Mouse (Mus musculus) kidney, adult 2 months (tissue): ENCODE results near the gene Selenoo. TPM values are rescaled to one million over a fixed set of nuclear protein-coding genes. Genes with fewer than 3 reads are reported as not detected.

Source experiments
- DNase-seq: peaks from one replicate; pipeline ENCODE4 v3.0.0; 2021
- H3K27ac ChIP-seq: fragments of 200-500 bp; 2 replicates; pipeline ENCODE4 v1.5.1; 2012; ENCODE audit warnings: low read depth, low read length, control low read depth, inconsistent platforms; ENCODE audit not compliant: insufficient read depth
- H3K27me3 ChIP-seq: fragments of 200-500 bp; replicated peaks from 2 replicates; pipeline ENCODE4 v1.6.1; 2012; ENCODE audit warnings: mild to moderate bottlenecking, moderate library complexity, low read length, inconsistent platforms; ENCODE audit not compliant: control insufficient read depth, insufficient read depth
- H3K36me3 ChIP-seq: fragments of 200-500 bp; 2 replicates; pipeline ENCODE4 v1.6.1; 2012; ENCODE audit warnings: mild to moderate bottlenecking, moderate library complexity, low read length, inconsistent platforms; ENCODE audit not compliant: control insufficient read depth, insufficient read depth
- H3K4me1 ChIP-seq: fragments of 200-500 bp; 2 replicates; pipeline ENCODE4 v1.6.1; 2011; ENCODE audit warnings: low read length; ENCODE audit not compliant: control insufficient read depth, insufficient read depth
- H3K4me3 ChIP-seq: fragments of 200-500 bp; 2 replicates; pipeline ENCODE4 v1.5.1; 2011; ENCODE audit warnings: mild to moderate bottlenecking, low read depth, low read length, control low read depth; ENCODE audit not compliant: insufficient read depth
- CTCF ChIP-seq: fragments of 200-500 bp; conservative IDR thresholded peaks from 2 replicates; pipeline ENCODE4 v1.5.1; 2011; ENCODE audit warnings: low read depth, mild to moderate bottlenecking, control low read depth, low read length, moderate library complexity, mixed read lengths; ENCODE audit not compliant: insufficient read depth, insufficient read length
- POLR2A ChIP-seq: fragments of 200-500 bp; IDR thresholded peaks from one replicate; pipeline ENCODE4 v1.6.1; 2011; ENCODE audit warnings: low read depth, low read length, control low read depth
- WGBS: fragments of 180-500 bp; shearing (Covaris S2); methylation state at CpG from one replicate; pipeline ENCODE4 v1.1.7; 2018; 5-methylcytosine and 5-hydroxymethylcytosine counted together
- polyA plus RNA-seq: library from polyadenylated mRNA; depleted of rRNA; stranded (reverse); fragments of >200 nt; gene quantifications from 2 replicates; pipeline ENCODE4 v1.2.3, GENCODE M21; 2012

The Selenoo gene
- polyA plus RNA-seq, 1 experiment = 55.9 TPM

GRCm38 (mm10) chr15:89104425-89104824 is 15.5 kb downstream of the Selenoo start:
- TF ChIP-seq POLR2A (no peak), CTCF (no peak)
- H3K27ac ChIP-seq = no peak overlapping the region
- DNase-seq = no peak
- H3K27me3 ChIP-seq = no peaks in the 10 kb centered on the region
- no peak overlapping the region for H3K4me3 ChIP-seq
- WGBS = 96% methylated on average over 8 of the region's 8 CpGs
- peaks cover 1% of the 10 kb centered on the region; the same call in 1 of the 2 replicates for H3K36me3 ChIP-seq
- H3K4me1 ChIP-seq = no peaks in the 10 kb centered on the region

GRCm38 (mm10) chr15:89106073-89106472 is 17.2 kb downstream of the Selenoo start:
- DNase-seq = no peak
- H3K36me3 ChIP-seq = no peaks in the 10 kb centered on the region
- H3K27ac ChIP-seq = no peak overlapping the region
- no peaks in the 10 kb centered on the region for H3K27me3 ChIP-seq
- H3K4me1 ChIP-seq = no peaks in the 10 kb centered on the region
- no peak overlapping the region for H3K4me3 ChIP-seq
- 89% methylated on average over 13 of the region's 13 CpGs for WGBS
- TF ChIP-seq POLR2A (no peak), CTCF (no peak)

GRCm38 (mm10) chr15:89106976-89107375 is 18.1 kb downstream of the Selenoo start:
- no peak overlapping the region for H3K27ac ChIP-seq
- DNase-seq = no peak
- no peaks in the 10 kb centered on the region for H3K36me3 ChIP-seq
- no peak overlapping the region for H3K4me3 ChIP-seq
- 80% methylated on average over 1 of the region's 1 CpGs for WGBS
- no peaks in the 10 kb centered on the region for H3K4me1 ChIP-seq
- H3K27me3 ChIP-seq = no peaks in the 10 kb centered on the region
- TF ChIP-seq CTCF = no peak
- no peak for TF ChIP-seq POLR2A

- no peaks in the 10 kb centered on the region for H3K36me3 ChIP-seq
- no peaks in the 10 kb centered on the region for H3K27me3 ChIP-seq
- H3K4me3 ChIP-seq = no peak overlapping the region
- no peak overlapping the region for H3K27ac ChIP-seq
- 0 out of 2 replicates have a peak, but pooled peaks have one; percentile 14 for TF ChIP-seq CTCF
- no peak for TF ChIP-seq POLR2A
- 73% methylated on average over 9 of the region's 9 CpGs for WGBS
- H3K4me1 ChIP-seq = no peaks in the 10 kb centered on the region
- DNase-seq = no peak
Measured at GRCm38 (mm10) chr15:89110147-89110546, 21.3 kb downstream of the Selenoo start.

GRCm38 (mm10) chr15:89118007-89118406 is 29.1 kb downstream of the Selenoo start:
- Histone ChIP-seq H3K36me3 (no peaks in the 10 kb centered on the region), H3K4me1 (peaks cover 7% of the 10 kb centered on the region; the same call in 1 of the 2 replicates), H3K27me3 (no peaks in the 10 kb centered on the region), H3K27ac (no peak overlapping the region), H3K4me3 (no peak overlapping the region)
- TF ChIP-seq CTCF (peak; percentile 24; the same call in 1 of the 2 replicates), POLR2A (no peak)
- DNase-seq = no peak

GRCm38 (mm10) chr15:89122649-89123366 is 33.9 kb downstream of the Selenoo start, which contains the start of gene Tubgcp6:
Tubgcp6 (minus strand) TSS chr15:89123112.
- no peaks in the 10 kb centered on the region for H3K36me3 ChIP-seq
- peak within 1 kb of the TSS; percentile 92 for H3K4me3 ChIP-seq
- peak within 1 kb of the TSS; percentile 26; the same call in 1 of the 2 replicates for H3K27ac ChIP-seq
- TF ChIP-seq CTCF (no peak), POLR2A (peak; percentile 18)
- WGBS = under 1% methylated on average over 47 of the region's 47 CpGs
- DNase-seq = peak; percentile 97
- H3K27me3 ChIP-seq = no peaks in the 10 kb centered on the region
- H3K4me1 ChIP-seq = peaks cover 15% of the 10 kb centered on the region

- no peak overlapping the region for H3K27ac ChIP-seq
- no peak for TF ChIP-seq POLR2A
- no peak for TF ChIP-seq CTCF
- no peaks in the 10 kb centered on the region for H3K27me3 ChIP-seq
- H3K4me1 ChIP-seq = peaks cover 16% of the 10 kb centered on the region
- no peaks in the 10 kb centered on the region for H3K36me3 ChIP-seq
- WGBS = 19% methylated on average over 11 of the region's 11 CpGs
- peak overlapping the region; percentile 92 for H3K4me3 ChIP-seq
- no peak for DNase-seq
Measured at GRCm38 (mm10) chr15:89123595-89123994, 34.7 kb downstream of the Selenoo start.
